Mouse (Mus musculus): ENCODE results near the gene Sf3b4.

GRCm38 (mm10) chr3:96172197-96173178 is at the start of gene Sf3b4:
- TF ChIP-seq CTCF (IDR thresholded peaks at IDR 0.05; ENCODE audit: low read depth) (no peak), EP300 (optimal IDR thresholded peaks at IDR 0.05) (no peak)

Data from stomach, postnatal 0 days (tissue).